Mouse (Mus musculus) adrenal gland, postnatal 36 days (tissue): Measurements from ENCODE around the gene Tas2r136. TPM values are rescaled to one million over a fixed set of nuclear protein-coding genes. Genes with fewer than 3 reads are reported as not detected.

Experiments used
- DNase-seq, 2 experiments: peaks; one replicate each; pipeline ENCODE4 v3.0.0; 2021; ENCODE audit warnings: mixed read lengths in 1 of 2
- long read RNA-seq, 2 experiments: library from polyadenylated mRNA; stranded (forward); transcript quantifications; one replicate each; pipeline ENCODE4 v2.0.0; 2021; ENCODE audit warnings: borderline sequencing depth in 2 of 2
- total RNA-seq, 2 experiments: library from RNA; stranded (reverse); gene quantifications; 2 replicates each; pipeline ENCODE4 v1.2.3; 2021

Gene Tas2r136
- total RNA-seq = not detected
- long read RNA-seq, experiment 1 = 0 reads
- long read RNA-seq, experiment 2 = 0 reads

- DNase-seq = no peak
Observed at GRCm38 (mm10) chr6:132778062-132778461, at the start of gene Tas2r136. TSS of gene Tas2r136 (minus strand) at chr6:132778162.

- DNase-seq = no peak
Observed at GRCm38 (mm10) chr6:132802518-132802917, 24.6 kb upstream of the Tas2r136 start, which contains the start of gene Tas2r117. TSS of gene Tas2r117 (plus strand) at chr6:132802818.

- no peak for DNase-seq
Observed at GRCm38 (mm10) chr6:132795393-132795792, 17.4 kb upstream of the Tas2r136 start.

- DNase-seq = no peak
Observed at GRCm38 (mm10) chr6:132761831-132762230, 16.1 kb downstream of the Tas2r136 start, which contains the start of gene Tas2r102. TSS of gene Tas2r102 (plus strand) at chr6:132762131.

- DNase-seq = no peak
Observed at GRCm38 (mm10) chr6:132754430-132754829, 23.5 kb downstream of the Tas2r136 start, which contains the start of gene Tas2r124. TSS of gene Tas2r124 (plus strand) at chr6:132754730.

GRCm38 (mm10) chr6:132750206-132750605 lies 27.8 kb downstream of the Tas2r136 start:
- peak; percentile 3 to 16 for DNase-seq

GRCm38 (mm10) chr6:132737935-132738334 lies 40.0 kb downstream of the Tas2r136 start, which contains the start of gene Tas2r115:
TSS of gene Tas2r115 (minus strand) at chr6:132738035.
- DNase-seq = no peak

Other genes starting within 250 kb of the Tas2r136 start
- gene Prh1, start 208.4 kb downstream of the Tas2r136 start, total RNA-seq = not detected
- not detected for gene Prp2, start 182.2 kb downstream of the Tas2r136 start, total RNA-seq
- gene A630073D07Rik, start 126.6 kb downstream of the Tas2r136 start, total RNA-seq = not detected
- not detected for gene Tas2r120, start 121.2 kb downstream of the Tas2r136 start, total RNA-seq
- not detected for gene Tas2r121, start 77.2 kb downstream of the Tas2r136 start, total RNA-seq
- not detected for gene Tas2r122, start 66.2 kb downstream of the Tas2r136 start, total RNA-seq
- not detected for gene Tas2r115, start 40.1 kb downstream of the Tas2r136 start, total RNA-seq
- gene Tas2r124, start 23.4 kb downstream of the Tas2r136 start, total RNA-seq = not detected
- gene Tas2r102, start 16.0 kb downstream of the Tas2r136 start, total RNA-seq = not detected
- not detected for gene Tas2r117, start 24.7 kb upstream of the Tas2r136 start, total RNA-seq
- gene Tas2r123, start 69.0 kb upstream of the Tas2r136 start, total RNA-seq = not detected
- not detected for gene Tas2r116, start 77.3 kb upstream of the Tas2r136 start, total RNA-seq
- gene Tas2r110, start 89.8 kb upstream of the Tas2r136 start, total RNA-seq = not detected
- not detected for gene Tas2r113, start 114.8 kb upstream of the Tas2r136 start, total RNA-seq
- not detected for gene Tas2r125, start 131.5 kb upstream of the Tas2r136 start, total RNA-seq
- gene Tas2r129, start 172.9 kb upstream of the Tas2r136 start, total RNA-seq = not detected
- not detected for gene Tas2r131, start 179.8 kb upstream of the Tas2r136 start, total RNA-seq
- gene Tas2r109, start 202.8 kb upstream of the Tas2r136 start, total RNA-seq = not detected